Mouse (Mus musculus) neural tube, embryonic 13.5 days (tissue): ENCODE measurements around the gene Myh10. TPM values are rescaled to one million over a fixed set of nuclear protein-coding genes. Genes with fewer than 3 reads are reported as not detected.
"Not testable (repeated sequence)": the region's sequence is repeated elsewhere in the genome, so short reads cannot be mapped to it uniquely, and the experiment has no call there.

Experiments
- ATAC-seq: fragments of 200-750 bp; cut with Nextera tagmentation; 2 replicates; pipeline ENCODE4 v1.8.0; 2017; ENCODE audit warnings: low read depth, mild to moderate bottlenecking, moderate TSS enrichment, moderate library complexity
- H3K27ac ChIP-seq: fragments of 300-500 bp; sonication (generic); replicated peaks from 2 replicates; pipeline ENCODE4 v1.5.1; 2015; ENCODE audit warnings: moderate library complexity, mild to moderate bottlenecking, inconsistent platforms
- H3K27me3 ChIP-seq: fragments of 300-500 bp; sonication (generic); 2 replicates; pipeline ENCODE4 v1.6.1; 2015; ENCODE audit warnings: mild to moderate bottlenecking, inconsistent platforms
- H3K36me3 ChIP-seq: fragments of 300-500 bp; sonication (generic); 2 replicates; pipeline ENCODE4 v1.6.1; 2015; ENCODE audit warnings: mild to moderate bottlenecking, inconsistent platforms
- H3K4me1 ChIP-seq: fragments of 300-500 bp; sonication (generic); replicated peaks from 2 replicates; pipeline ENCODE4 v1.6.1; 2015; ENCODE audit warnings: inconsistent platforms
- H3K4me2 ChIP-seq: fragments of 300-500 bp; sonication (generic); 2 replicates; pipeline ENCODE4 v1.6.1; 2015; ENCODE audit warnings: inconsistent platforms, mild to moderate bottlenecking, moderate library complexity
- H3K4me3 ChIP-seq: fragments of 300-500 bp; sonication (generic); 2 replicates; pipeline ENCODE4 v1.5.1; 2015; ENCODE audit warnings: mild to moderate bottlenecking, inconsistent platforms
- H3K9ac ChIP-seq: fragments of 300-500 bp; sonication (generic); 2 replicates; pipeline ENCODE4 v1.6.1; 2015; ENCODE audit warnings: moderate library complexity, mild to moderate bottlenecking, inconsistent platforms
- H3K9me3 ChIP-seq: fragments of 300-500 bp; sonication (generic); 2 replicates; pipeline ENCODE4 v1.6.1; 2016; ENCODE audit warnings: inconsistent platforms
- WGBS: fragments of 180-500 bp; shearing (Covaris S2); methylation state at CpG from one replicate; pipeline ENCODE4 v1.1.7; 2015; 5-methylcytosine and 5-hydroxymethylcytosine counted together
- polyA plus RNA-seq: library from polyadenylated mRNA; unstranded; fragments of >200 nt; fragmentation: Nextera tagmentation; extraction: Ambion mirVana; gene quantifications from 2 replicates; pipeline ENCODE4 v1.2.1, GENCODE M21; 2015

Myh10 gene
- polyA plus RNA-seq, 1 experiment from 2014 or later, result 76.5 TPM

DNA sequence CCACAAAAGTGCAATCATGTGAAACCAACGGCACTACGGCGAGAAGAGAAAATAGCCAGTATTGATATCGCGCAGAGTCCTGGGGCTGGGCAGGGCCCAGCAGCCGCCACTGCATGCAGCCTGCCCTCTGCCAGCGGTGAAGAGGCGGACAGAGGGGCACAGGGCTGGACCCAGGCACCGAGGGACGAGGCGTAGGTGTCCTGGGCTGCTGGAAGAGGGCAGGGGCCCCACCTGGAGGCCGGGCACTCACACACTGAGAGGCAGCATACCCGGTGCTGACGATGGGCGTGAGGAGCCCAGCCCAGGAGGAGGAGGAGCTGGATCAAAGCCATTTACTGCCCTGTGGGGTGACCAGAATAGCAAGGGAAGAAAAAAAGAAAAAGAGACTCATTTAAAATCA is 131.0 kb downstream of the Myh10 start:
- H3K27me3 ChIP-seq, result no peaks in the 10 kb centered on the region
- no peak for ATAC-seq
- no peak overlapping the region for H3K9ac ChIP-seq
- WGBS, result 74% methylated on average over 15 of the region's 15 CpGs
- H3K27ac ChIP-seq, result no peak overlapping the region
- no peak overlapping the region for H3K4me3 ChIP-seq
- no peaks in the 10 kb centered on the region for H3K9me3 ChIP-seq
- H3K4me2 ChIP-seq, result no peak overlapping the region
- peaks cover 75% of the 10 kb centered on the region for H3K36me3 ChIP-seq
- H3K4me1 ChIP-seq, result no peaks in the 10 kb centered on the region

GRCm38 (mm10) chr11:68826735-68827134 is 135.4 kb downstream of the Myh10 start:
- H3K4me3 ChIP-seq, result no peak overlapping the region
- H3K27ac ChIP-seq, result no peak overlapping the region
- H3K27me3 ChIP-seq, result no peaks in the 10 kb centered on the region
- 94% methylated on average over 3 of the region's 3 CpGs for WGBS
- H3K9ac ChIP-seq, result no peak overlapping the region
- H3K4me2 ChIP-seq, result no peak overlapping the region
- H3K4me1 ChIP-seq, result no peaks in the 10 kb centered on the region
- H3K36me3 ChIP-seq, result peaks cover 74% of the 10 kb centered on the region
- ATAC-seq, result no peak
- no peaks in the 10 kb centered on the region for H3K9me3 ChIP-seq

DNA sequence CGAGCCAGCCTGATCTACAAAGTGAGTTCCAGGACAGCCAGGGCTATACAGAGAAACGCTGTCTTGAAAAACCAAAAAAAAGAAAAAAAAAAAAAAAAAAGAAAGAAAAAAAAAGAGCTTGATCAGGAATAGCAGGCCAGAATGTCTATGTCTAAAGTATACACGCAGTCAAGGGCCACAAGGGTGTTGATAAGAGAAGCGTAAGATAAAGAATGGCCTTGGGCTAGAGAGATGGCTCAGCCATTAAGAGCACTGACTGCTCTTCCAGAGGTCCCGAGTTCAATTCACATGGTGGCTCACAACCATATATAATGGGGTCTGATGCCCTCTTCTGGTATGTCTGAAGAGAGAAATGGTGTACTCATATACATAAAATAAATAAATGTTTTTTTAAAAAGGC is 140.2 kb downstream of the Myh10 start:
- H3K4me1 ChIP-seq, H3K9me3 ChIP-seq, H3K4me2 ChIP-seq, ATAC-seq, H3K4me3 ChIP-seq, H3K27me3 ChIP-seq, H3K27ac ChIP-seq, H3K9ac ChIP-seq: not testable (repeated sequence)
- H3K36me3 ChIP-seq, result peaks cover 89% of the 10 kb centered on the region
- 98% methylated on average over 5 of the region's 5 CpGs for WGBS

DNA sequence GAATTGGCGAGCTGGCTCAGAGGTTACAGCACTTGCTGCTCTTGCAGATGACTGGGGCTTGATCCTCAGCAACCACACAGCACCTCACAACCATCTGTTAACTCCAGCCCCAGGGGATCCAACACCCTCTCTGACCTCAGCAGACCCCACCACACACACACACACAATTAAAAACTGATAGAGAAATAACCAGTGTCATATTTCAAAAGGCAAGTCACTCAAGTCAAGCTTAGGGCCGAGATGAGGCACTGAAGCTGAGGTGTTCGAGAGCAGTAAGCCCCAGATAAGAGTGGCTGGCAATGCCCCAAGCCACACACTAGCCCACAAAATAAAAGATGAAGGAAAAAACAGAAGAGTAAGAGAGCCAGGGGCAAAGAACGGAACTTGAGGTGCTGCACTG is 141.4 kb downstream of the Myh10 start:
- Histone ChIP-seq H3K9ac (no peak overlapping the region), H3K36me3 (peaks cover 82% of the 10 kb centered on the region)
- ATAC-seq, result no peak

GRCm38 (mm10) chr11:68833593-68833992 is 142.2 kb downstream of the Myh10 start:
- no peak for ATAC-seq
- H3K36me3 ChIP-seq, result peaks cover 74% of the 10 kb centered on the region

More for the DNA sequence above, 141.4 kb downstream of the Myh10 start:
- H3K9me3 ChIP-seq, result no peaks in the 10 kb centered on the region
- no peak overlapping the region for H3K27ac ChIP-seq
- WGBS, result 73% methylated on average over 4 of the region's 4 CpGs
- no peak overlapping the region for H3K4me2 ChIP-seq
- no peak overlapping the region for H3K4me3 ChIP-seq
- no peaks in the 10 kb centered on the region for H3K27me3 ChIP-seq
- H3K4me1 ChIP-seq, result no peaks in the 10 kb centered on the region

DNA sequence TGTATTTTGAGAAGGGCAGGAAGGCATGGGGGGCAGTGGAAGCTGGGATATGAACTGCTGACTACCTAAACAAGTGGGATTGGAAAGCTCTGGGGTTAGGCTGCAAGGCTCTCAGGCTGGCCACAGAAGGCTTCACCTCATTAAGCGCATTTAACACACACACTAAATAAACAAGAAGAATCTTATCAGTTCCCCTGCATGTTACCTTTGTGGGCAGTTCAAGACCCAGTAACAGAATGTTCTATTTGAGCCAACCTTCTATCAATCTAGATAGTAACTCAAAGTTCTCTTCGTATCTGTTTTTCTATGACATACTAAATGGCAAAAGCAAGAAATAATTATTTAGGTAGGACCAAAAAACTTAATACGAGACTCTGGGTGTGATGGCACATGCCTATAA is 143.7 kb downstream of the Myh10 start:
- H3K9me3 ChIP-seq, result no peaks in the 10 kb centered on the region
- no peak overlapping the region for H3K27ac ChIP-seq
- no peaks in the 10 kb centered on the region for H3K4me1 ChIP-seq
- no peak overlapping the region for H3K9ac ChIP-seq
- H3K27me3 ChIP-seq, result no peaks in the 10 kb centered on the region
- no peak for ATAC-seq
- H3K4me2 ChIP-seq, result no peak overlapping the region
- 92% methylated on average over 3 of the region's 3 CpGs for WGBS
- peaks cover 72% of the 10 kb centered on the region for H3K36me3 ChIP-seq
- H3K4me3 ChIP-seq, result no peak overlapping the region

More at GRCm38 (mm10) chr11:68833593-68833992, 142.2 kb downstream of the Myh10 start:
- H3K4me2 ChIP-seq, result no peak overlapping the region
- no peak overlapping the region for H3K9ac ChIP-seq
- no peak overlapping the region for H3K27ac ChIP-seq
- no peaks in the 10 kb centered on the region for H3K27me3 ChIP-seq
- H3K9me3 ChIP-seq, result no peaks in the 10 kb centered on the region
- no peak overlapping the region for H3K4me3 ChIP-seq
- H3K4me1 ChIP-seq, result no peaks in the 10 kb centered on the region

DNA sequence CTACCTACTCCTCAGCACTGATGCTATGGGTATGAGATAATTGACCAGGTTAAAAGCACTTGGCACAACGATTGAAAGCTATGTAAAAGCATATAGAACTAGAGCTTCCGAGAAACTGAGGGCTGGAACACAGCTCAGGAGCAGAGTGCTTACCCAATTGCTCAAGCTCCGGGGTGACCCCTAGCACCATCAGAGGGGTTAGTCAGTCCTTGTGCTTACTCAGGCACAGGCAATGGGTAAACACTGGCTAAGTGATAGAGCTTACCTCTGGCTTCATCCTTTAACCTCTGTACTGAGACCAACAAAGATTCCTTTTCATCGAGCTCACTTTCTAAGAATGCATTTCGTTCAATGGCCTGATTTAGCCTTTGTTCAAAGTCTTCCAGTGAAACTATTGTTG is 148.2 kb downstream of the Myh10 start:
- no peaks in the 10 kb centered on the region for H3K27me3 ChIP-seq
- H3K27ac ChIP-seq, result no peak overlapping the region
- no peak for ATAC-seq
- H3K4me3 ChIP-seq, result no peak overlapping the region
- H3K4me1 ChIP-seq, result no peaks in the 10 kb centered on the region
- no peak overlapping the region for H3K4me2 ChIP-seq
- H3K36me3 ChIP-seq, result peaks cover 67% of the 10 kb centered on the region
- H3K9me3 ChIP-seq, result no peaks in the 10 kb centered on the region
- 73% methylated on average over 5 of the region's 5 CpGs for WGBS
- no peak overlapping the region for H3K9ac ChIP-seq

DNA sequence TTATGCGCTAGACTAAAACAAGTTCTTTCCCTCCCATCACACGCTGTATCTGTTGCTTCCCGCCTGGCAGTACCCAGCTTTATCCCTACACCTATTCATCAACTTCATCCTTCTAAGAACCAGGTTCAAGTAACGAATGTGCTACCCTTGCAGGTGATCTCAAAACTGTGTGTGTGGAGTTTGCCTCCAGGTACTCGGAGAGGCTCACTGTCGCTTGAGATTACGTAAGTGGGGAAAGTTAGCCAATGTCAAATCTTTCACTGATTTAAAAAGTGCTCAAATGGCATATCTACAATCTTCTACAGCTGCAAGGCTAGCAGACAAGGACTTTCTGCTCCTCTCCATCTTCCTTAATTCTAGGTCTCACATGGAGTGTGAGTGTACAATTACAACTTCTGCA is 159.5 kb downstream of the Myh10 start:
- no peaks in the 10 kb centered on the region for H3K27me3 ChIP-seq
- H3K9ac ChIP-seq, result peak overlapping the region; percentile 45
- no peak overlapping the region for H3K27ac ChIP-seq
- H3K4me3 ChIP-seq, result peak overlapping the region; percentile 5; the same call in 1 of the 2 replicates
- H3K4me2 ChIP-seq, result peak overlapping the region; percentile 76
- 90% methylated on average over 7 of the region's 7 CpGs for WGBS
- H3K36me3 ChIP-seq, result no peaks in the 10 kb centered on the region
- no peaks in the 10 kb centered on the region for H3K9me3 ChIP-seq
- no peak for ATAC-seq
- peaks cover 38% of the 10 kb centered on the region for H3K4me1 ChIP-seq

DNA sequence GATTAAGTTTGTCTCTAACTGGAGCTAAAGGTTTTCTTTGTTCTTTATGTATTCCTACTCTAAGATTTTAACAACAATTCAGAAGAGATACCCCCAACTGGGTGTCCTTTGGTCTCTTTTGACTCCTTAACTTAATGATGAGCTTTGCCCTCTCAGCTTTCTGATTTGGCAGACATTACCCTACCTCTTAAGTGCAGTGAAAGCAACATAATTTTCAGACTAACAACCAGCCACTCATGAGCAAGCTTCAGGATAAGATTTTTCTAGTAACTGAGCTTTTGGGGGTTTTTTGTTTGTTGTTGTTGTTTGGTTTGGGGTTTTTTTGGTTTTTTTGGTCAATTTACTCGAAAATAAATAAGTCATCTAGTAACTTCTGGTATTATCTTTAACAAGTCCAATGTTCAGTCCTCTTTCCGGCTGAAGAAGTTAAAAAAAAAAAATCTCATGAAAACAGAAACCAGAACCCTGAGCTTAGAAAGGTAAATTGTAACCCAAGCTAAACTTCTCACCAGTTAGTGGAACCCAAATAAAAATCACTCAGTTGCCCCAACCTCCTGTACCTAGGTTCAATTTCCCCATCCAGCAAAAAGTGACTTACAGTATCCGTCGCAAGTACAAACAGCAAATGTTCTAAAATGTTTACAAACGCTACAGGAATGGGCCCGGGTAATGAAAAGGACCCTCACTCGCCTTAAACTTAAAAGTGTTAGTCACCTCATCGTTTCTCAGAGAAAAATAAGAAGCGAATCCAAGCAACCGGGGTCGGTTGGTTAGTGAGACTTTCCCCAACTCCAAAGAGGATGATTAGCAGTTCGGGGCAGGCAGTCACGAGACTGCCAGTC is 160.5 kb downstream of the Myh10 start:
- Histone ChIP-seq H3K4me2 (peak overlapping the region; percentile 76), H3K4me3 (peak overlapping the region; percentile 92), H3K27ac (peak overlapping the region; percentile 97), H3K36me3 (no peaks in the 10 kb centered on the region), H3K9me3 (no peaks in the 10 kb centered on the region), H3K27me3 (no peaks in the 10 kb centered on the region), H3K4me1 (peaks cover 38% of the 10 kb centered on the region), H3K9ac (peak overlapping the region; percentile 96)
- ATAC-seq, result no peak
- 5% methylated on average over 13 of the region's 13 CpGs for WGBS

- H3K4me2 ChIP-seq, result peak overlapping the region; percentile 76
- H3K27ac ChIP-seq, result peak overlapping the region; percentile 97
- H3K4me1 ChIP-seq, result peaks cover 38% of the 10 kb centered on the region
- H3K9ac ChIP-seq, result peak overlapping the region; percentile 96
- no peaks in the 10 kb centered on the region for H3K9me3 ChIP-seq
- no peak; the same call in none of the 2 replicates for ATAC-seq
- peak overlapping the region; percentile 92 for H3K4me3 ChIP-seq
- no peaks in the 10 kb centered on the region for H3K27me3 ChIP-seq
- under 1% methylated on average over 35 of the region's 36 CpGs for WGBS
- no peaks in the 10 kb centered on the region for H3K36me3 ChIP-seq
These were observed 161.1 kb downstream of the Myh10 start for GRCm38 (mm10) chr11:68852486-68852901.

GRCm38 (mm10) chr11:68852932-68853409 is 161.6 kb downstream of the Myh10 start:
- H3K27me3 ChIP-seq, result no peaks in the 10 kb centered on the region
- 0% methylated on average over 42 of the region's 42 CpGs for WGBS
- H3K9me3 ChIP-seq, result no peaks in the 10 kb centered on the region
- H3K27ac ChIP-seq, result peak overlapping the region; percentile 97
- ATAC-seq, result peak; percentile 99
- H3K4me3 ChIP-seq, result peak overlapping the region; percentile 92
- peak overlapping the region; percentile 76 for H3K4me2 ChIP-seq
- H3K9ac ChIP-seq, result peak overlapping the region; percentile 96
- no peaks in the 10 kb centered on the region for H3K36me3 ChIP-seq
- H3K4me1 ChIP-seq, result peaks cover 38% of the 10 kb centered on the region

- WGBS, result 48% methylated on average over 14 of the region's 14 CpGs
- peak overlapping the region; percentile 70 for H3K27ac ChIP-seq
- 0 out of 2 replicates have a peak, but pooled peaks have one; percentile 3 for ATAC-seq
- H3K9ac ChIP-seq, result peak overlapping the region; percentile 61
- peak overlapping the region; percentile 60 for H3K4me2 ChIP-seq
- H3K36me3 ChIP-seq, result no peaks in the 10 kb centered on the region
- no peaks in the 10 kb centered on the region for H3K27me3 ChIP-seq
- H3K9me3 ChIP-seq, result no peaks in the 10 kb centered on the region
- peak overlapping the region; percentile 92 for H3K4me3 ChIP-seq
- peaks cover 38% of the 10 kb centered on the region for H3K4me1 ChIP-seq
These were observed 162.4 kb downstream of the Myh10 start for GRCm38 (mm10) chr11:68853611-68854401.
